Mouse (Mus musculus) heart, embryonic 10.5 days (tissue): ENCODE measurements around the gene Midn. TPM values are rescaled to one million over a fixed set of nuclear protein-coding genes. Genes with fewer than 3 reads are reported as not detected.
"Not testable (repeated sequence)": the region's sequence is repeated elsewhere in the genome, so short reads cannot be mapped to it uniquely, and the experiment has no call there.

Experiments
- DNase-seq: peaks from one replicate; pipeline ENCODE4 v3.0.0-alpha.2; 2017; ENCODE audit warnings: low spot score
- H3K27ac ChIP-seq: fragments of 300-500 bp; sonication (generic); 2 replicates; pipeline ENCODE4 v1.5.1; 2016; ENCODE audit warnings: mild to moderate bottlenecking
- H3K27me3 ChIP-seq: fragments of 300-500 bp; sonication (generic); 2 replicates; pipeline ENCODE4 v1.6.1; 2016; ENCODE audit warnings: mild to moderate bottlenecking; ENCODE audit not compliant: poor library complexity, insufficient read depth, severe bottlenecking
- H3K36me3 ChIP-seq: fragments of 300-500 bp; sonication (generic); 2 replicates; pipeline ENCODE4 v1.6.1; 2016; ENCODE audit warnings: mild to moderate bottlenecking, moderate library complexity
- H3K4me1 ChIP-seq: fragments of 300-500 bp; sonication (generic); 2 replicates; pipeline ENCODE4 v1.6.1; 2016; ENCODE audit warnings: mild to moderate bottlenecking
- H3K4me3 ChIP-seq: fragments of 300-500 bp; sonication (generic); 2 replicates; pipeline ENCODE4 v1.5.1; 2016; ENCODE audit warnings: mild to moderate bottlenecking, moderate library complexity
- H3K9me3 ChIP-seq: fragments of 300-500 bp; sonication (generic); 2 replicates; pipeline ENCODE4 v1.6.1; 2016; ENCODE audit warnings: mild to moderate bottlenecking, moderate library complexity
- WGBS: fragments of 180-500 bp; shearing (Covaris S2); methylation state at CpG from one replicate; pipeline ENCODE4 v1.1.7; 2016; 5-methylcytosine and 5-hydroxymethylcytosine counted together
- polyA plus RNA-seq: library from polyadenylated mRNA; unstranded; fragments of >200 nt; fragmentation: Nextera tagmentation; extraction: Ambion mirVana; gene quantifications from 2 replicates; pipeline ENCODE4 v1.2.1, GENCODE M21; 2016

Gene Midn
- polyA plus RNA-seq, 1 experiment from 2014 or later: 24.4 TPM

DNA sequence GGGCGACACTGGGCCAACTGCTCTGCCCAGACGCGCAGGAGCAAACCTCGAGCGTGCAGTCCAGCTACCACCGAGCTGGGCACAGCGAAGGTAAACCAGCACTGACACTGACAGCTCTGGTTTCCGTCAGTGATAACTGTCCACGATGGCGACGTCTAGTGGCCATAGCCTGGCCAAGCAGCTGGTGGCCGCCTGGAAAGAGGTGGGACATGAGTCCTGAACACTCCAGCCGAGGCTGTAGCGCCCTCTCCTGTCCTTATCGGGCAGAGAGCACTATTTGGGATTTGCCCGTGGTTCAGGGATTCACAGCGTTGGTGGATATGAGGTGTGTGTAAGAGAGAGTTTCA lies 16.9 kb downstream of the Midn start:
- H3K27me3 ChIP-seq: no peaks in the 10 kb centered on the region
- DNase-seq: peak; percentile 98
- peak overlapping the region; percentile 65 for H3K4me3 ChIP-seq
- under 1% methylated on average over 17 of the region's 17 CpGs for WGBS
- peak overlapping the region; percentile 100 for H3K27ac ChIP-seq
- H3K36me3 ChIP-seq: peaks cover 4% of the 10 kb centered on the region
- peaks cover 80% of the 10 kb centered on the region for H3K4me1 ChIP-seq
- H3K9me3 ChIP-seq: no peaks in the 10 kb centered on the region

DNA sequence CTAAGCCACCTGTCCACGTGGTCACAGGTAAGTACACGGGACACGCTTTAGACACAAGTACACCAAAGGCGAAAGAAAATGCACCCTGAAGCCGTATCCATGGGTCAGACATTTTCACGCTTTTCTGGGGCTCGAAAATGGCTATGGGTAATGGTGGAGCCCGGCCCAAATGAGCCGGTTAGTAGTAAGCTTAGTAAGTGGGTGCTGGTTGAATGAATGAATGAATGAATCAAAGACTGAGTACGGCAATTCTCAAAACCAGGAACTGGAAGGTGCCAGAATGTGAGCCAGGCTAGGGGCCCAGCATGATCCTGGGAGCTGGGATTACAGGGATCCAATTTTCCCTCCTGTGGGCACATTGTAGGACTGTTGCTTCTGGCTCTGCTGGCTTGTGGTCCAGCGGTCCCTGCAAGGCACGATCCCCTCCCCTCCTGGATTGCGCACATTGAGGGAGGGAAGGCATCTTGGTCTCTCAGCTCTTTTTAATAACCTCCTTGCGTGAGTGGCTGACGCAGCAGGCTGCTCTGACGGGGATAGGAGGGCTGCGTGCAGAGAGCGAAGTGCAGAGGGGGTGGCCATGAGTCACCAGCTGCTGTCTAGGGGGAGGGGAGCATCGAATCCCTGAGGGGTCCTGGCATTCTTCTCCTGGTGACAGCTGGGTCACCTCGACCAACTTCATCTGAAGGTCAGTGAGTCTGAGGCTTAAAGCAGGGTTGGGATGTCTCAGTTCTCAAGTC lies 17.5 kb downstream of the Midn start, which contains the start of gene Cirbp:
Cirbp (plus strand) TSS at position 594 of the 737 bp plus-strand sequence.
- no peaks in the 10 kb centered on the region for H3K27me3 ChIP-seq
- H3K9me3 ChIP-seq: no peaks in the 10 kb centered on the region
- H3K36me3 ChIP-seq: peaks cover 10% of the 10 kb centered on the region
- H3K4me1 ChIP-seq: peaks cover 79% of the 10 kb centered on the region
- DNase-seq: peak; percentile 93
- 10% methylated on average over 20 of the region's 20 CpGs for WGBS
- H3K27ac ChIP-seq: peak within 1 kb of the TSS; percentile 100
- H3K4me3 ChIP-seq: peak within 1 kb of the TSS; percentile 92

DNA sequence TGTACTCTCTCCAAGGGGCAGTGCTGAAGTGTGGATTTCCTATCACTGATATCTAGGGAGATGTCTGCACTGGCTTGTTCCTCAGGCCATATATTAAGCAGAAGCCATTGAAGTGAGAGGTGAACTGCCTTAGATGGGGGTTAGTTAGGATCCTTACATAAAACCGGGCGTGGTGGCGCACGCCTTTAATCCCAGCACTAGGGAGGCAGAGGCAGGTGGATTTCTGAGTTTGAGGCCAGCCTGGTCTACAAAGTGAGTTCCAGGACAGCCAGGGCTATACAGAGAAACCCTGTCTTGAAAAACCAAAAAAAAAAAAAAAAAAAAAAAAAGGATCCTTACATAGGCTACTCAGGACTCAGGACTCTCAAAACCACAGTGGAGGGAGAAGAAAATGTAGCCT lies 18.1 kb downstream of the Midn start:
- Histone ChIP-seq H3K4me3 (peak overlapping the region; percentile 65), H3K4me1 (peaks cover 74% of the 10 kb centered on the region), H3K27ac (peak overlapping the region; percentile 100), H3K36me3 (peaks cover 16% of the 10 kb centered on the region)
- not testable (repeated sequence) for DNase-seq, H3K9me3 ChIP-seq, H3K27me3 ChIP-seq
- WGBS: 77% methylated on average over 4 of the region's 4 CpGs

DNA sequence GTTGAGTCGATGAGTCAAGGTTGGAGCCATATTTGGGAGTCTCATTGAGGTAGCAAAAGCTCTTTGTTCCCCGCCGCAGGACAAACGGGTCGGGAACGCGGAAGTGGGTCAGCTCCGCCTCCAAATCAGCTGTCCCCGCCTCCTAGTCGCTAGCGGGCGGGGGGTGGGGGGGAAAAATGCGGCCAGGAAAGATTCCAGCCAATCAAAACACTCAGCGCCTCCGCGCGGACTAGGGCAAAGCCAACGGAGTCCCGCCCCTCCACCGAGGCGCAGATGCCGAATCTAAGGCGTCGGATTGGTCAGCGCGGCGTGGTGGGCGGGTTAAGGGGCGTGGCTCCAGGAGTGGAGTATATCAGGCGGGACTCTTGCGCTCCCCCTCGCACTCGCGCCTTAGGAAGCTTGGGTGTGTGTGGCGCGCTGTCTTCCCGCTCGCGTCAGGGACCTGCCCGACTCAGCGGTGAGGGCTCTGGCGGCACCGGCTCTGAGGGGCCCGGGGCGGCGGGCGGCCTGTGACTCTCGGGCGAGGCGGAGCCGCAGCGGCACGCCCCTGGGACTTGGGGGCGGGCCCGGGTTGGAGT lies 19.5 kb downstream of the Midn start:
- Histone ChIP-seq H3K4me3 (peak overlapping the region; percentile 92), H3K27me3 (no peaks in the 10 kb centered on the region), H3K27ac (peak overlapping the region; percentile 100), H3K9me3 (no peaks in the 10 kb centered on the region), H3K36me3 (peaks cover 29% of the 10 kb centered on the region), H3K4me1 (peaks cover 71% of the 10 kb centered on the region)
- peak; percentile 100 for DNase-seq
- under 1% methylated on average over 55 of the region's 55 CpGs for WGBS

DNA sequence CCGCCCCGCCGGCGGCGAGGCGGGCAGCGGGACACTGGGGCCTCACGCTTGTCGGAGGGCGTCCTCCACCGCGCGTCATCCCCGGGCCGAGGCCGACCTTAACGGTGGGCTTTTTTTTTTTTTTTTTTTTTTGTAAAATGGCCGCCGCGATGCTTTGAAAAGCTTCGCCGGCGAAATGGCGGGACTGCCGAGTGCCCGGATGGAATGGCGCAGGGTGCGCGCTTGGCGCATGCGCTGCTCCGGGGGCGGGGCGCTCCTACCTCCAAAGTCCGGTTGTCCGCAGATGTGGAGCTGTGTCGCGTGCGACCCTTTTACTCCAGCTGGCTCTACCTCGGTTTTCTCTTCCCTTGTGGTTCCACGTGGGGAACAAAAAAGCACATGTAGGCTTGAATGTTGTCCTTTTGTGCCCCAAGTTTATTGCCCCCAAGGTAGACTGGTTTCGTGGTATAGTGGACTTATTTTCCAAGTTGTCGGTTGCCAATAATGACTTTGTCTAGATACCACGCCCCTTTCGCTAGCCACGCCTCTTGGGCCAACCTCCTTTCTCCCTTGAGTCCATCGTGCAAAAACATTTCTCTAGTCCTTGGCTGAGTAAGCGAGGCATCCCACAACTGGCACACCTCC lies 20.1 kb downstream of the Midn start:
- DNase-seq: peak; percentile 96
- H3K27ac ChIP-seq: peak overlapping the region; percentile 100
- no peaks in the 10 kb centered on the region for H3K27me3 ChIP-seq
- H3K9me3 ChIP-seq: no peaks in the 10 kb centered on the region
- H3K4me3 ChIP-seq: peak overlapping the region; percentile 92
- whole genome bisulfite sequencing: under 1% methylated on average over 48 of the region's 48 CpGs
- peaks cover 29% of the 10 kb centered on the region for H3K36me3 ChIP-seq
- H3K4me1 ChIP-seq: peaks cover 70% of the 10 kb centered on the region

DNA sequence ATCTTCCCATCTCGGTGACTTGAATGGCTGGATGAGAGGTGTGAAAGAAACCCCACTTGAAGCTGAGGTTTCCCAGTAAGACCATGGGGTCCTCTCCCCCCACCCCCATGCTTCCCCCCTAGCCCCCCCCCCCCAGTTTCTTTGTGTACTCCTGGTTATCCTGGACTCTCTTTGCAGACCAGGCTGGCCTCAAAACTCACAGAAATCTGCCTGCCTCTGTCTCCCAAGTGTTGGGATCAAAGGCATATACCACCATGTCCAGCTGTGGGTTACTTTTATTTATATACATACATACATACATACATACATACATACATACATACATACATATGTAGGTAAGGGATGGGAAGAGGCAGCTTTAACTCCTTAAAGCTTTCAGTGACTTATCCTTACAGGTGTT lies 21.0 kb downstream of the Midn start:
- peaks cover 62% of the 10 kb centered on the region for H3K4me1 ChIP-seq
- no peak for DNase-seq
- peak overlapping the region; percentile 100; the same call in 1 of the 2 replicates for H3K27ac ChIP-seq
- H3K27me3 ChIP-seq: no peaks in the 10 kb centered on the region
- H3K9me3 ChIP-seq: no peaks in the 10 kb centered on the region
- peak overlapping the region; percentile 92 for H3K4me3 ChIP-seq
- 69% methylated on average over 1 of the region's 1 CpGs for WGBS
- peaks cover 29% of the 10 kb centered on the region for H3K36me3 ChIP-seq

DNA sequence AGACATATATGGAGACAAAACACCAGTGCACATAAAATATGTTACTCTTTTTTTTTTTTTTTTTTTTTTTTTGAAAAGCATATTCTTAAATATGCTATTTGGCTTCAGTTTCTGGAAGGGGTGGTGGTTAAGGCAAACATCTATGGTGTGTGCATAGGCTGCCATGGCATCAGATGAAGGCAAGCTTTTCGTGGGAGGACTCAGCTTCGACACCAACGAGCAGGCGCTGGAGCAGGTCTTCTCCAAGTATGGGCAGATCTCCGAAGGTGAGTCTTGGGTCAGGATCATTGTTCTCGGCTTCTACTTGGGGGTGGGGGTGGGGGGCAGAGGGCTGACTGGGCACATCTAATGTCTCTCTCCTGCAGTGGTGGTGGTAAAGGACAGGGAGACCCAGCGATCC lies 21.6 kb downstream of the Midn start:
- Histone ChIP-seq H3K27me3 (no peaks in the 10 kb centered on the region), H3K27ac (no peak overlapping the region), H3K4me1 (peaks cover 59% of the 10 kb centered on the region), H3K36me3 (peaks cover 29% of the 10 kb centered on the region), H3K4me3 (no peak overlapping the region), H3K9me3 (no peaks in the 10 kb centered on the region)
- DNase-seq: no peak
- 89% methylated on average over 7 of the region's 7 CpGs for WGBS

DNA sequence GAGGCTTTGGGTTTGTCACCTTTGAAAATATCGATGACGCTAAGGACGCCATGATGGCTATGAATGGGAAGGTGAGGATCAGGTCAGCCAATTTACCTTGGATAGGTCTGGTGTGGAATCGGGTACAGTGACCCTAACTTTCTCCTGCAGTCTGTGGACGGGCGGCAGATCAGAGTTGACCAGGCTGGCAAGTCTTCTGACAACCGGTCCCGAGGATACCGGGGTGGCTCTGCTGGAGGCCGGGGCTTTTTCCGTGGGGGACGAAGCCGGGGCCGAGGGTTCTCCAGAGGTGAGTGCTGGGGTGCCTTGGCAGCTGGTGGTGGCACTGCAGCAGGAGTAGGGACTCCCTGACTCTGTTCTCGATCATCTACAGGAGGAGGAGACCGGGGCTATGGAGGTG lies 22.0 kb downstream of the Midn start:
- H3K27me3 ChIP-seq: no peaks in the 10 kb centered on the region
- 95% methylated on average over 16 of the region's 16 CpGs for WGBS
- H3K4me3 ChIP-seq: 0 out of 2 replicates have a peak overlapping the region, but pooled peaks have one; percentile 12
- no peaks in the 10 kb centered on the region for H3K9me3 ChIP-seq
- DNase-seq: no peak
- H3K4me1 ChIP-seq: peaks cover 59% of the 10 kb centered on the region
- H3K36me3 ChIP-seq: peaks cover 32% of the 10 kb centered on the region
- H3K27ac ChIP-seq: no peak overlapping the region

DNA sequence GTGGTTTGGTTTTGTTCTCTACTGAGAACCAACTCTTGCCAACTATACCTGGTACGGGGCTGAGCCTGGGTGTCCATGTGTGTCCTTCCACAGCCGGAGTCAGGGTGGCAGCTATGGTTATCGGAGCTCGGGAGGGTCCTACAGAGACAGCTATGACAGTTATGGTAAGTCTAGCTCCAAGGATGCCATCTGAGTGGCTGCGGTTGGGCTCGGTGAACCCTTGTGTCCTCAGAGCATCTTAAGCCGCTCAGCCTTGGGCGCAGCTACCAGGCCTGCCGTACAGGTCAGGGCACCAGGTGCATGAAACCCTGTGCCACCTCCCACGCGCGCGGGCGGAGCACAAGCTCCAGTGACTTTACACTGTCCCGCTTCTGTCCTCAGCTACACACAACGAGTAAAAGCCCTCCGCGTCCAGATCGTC lies 22.5 kb downstream of the Midn start:
- Histone ChIP-seq H3K4me3 (0 out of 2 replicates have a peak overlapping the region, but pooled peaks have one; percentile 12), H3K4me1 (peaks cover 56% of the 10 kb centered on the region), H3K27me3 (no peaks in the 10 kb centered on the region), H3K27ac (no peak overlapping the region), H3K36me3 (peaks cover 32% of the 10 kb centered on the region), H3K9me3 (no peaks in the 10 kb centered on the region)
- DNase-seq: no peak
- 95% methylated on average over 19 of the region's 19 CpGs for WGBS

DNA sequence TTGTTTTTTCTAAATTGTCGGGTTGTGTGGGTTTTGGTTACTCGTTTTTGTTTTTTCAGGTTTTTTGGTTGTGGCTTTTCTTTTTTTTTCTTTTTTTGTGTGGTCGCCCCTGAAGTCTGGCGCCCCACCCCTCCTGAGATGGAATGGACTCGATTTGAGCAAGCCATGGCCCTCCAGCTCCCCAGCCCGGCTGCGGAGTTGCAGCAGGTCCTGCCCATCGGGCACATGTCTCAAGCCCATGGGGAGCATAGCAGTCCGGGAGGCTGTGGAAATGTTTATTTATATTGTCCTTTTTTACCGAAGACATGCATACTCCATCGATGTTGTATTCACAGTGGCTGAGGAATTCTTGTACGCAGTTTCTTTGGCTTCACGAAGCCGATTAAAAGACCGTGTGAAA lies 23.2 kb downstream of the Midn start:
- Histone ChIP-seq H3K4me1 (peaks cover 57% of the 10 kb centered on the region), H3K36me3 (peaks cover 32% of the 10 kb centered on the region), H3K27ac (no peak overlapping the region), H3K27me3 (no peaks in the 10 kb centered on the region), H3K4me3 (no peak overlapping the region), H3K9me3 (no peaks in the 10 kb centered on the region)
- DNase-seq: no peak
- 90% methylated on average over 15 of the region's 15 CpGs for WGBS

DNA sequence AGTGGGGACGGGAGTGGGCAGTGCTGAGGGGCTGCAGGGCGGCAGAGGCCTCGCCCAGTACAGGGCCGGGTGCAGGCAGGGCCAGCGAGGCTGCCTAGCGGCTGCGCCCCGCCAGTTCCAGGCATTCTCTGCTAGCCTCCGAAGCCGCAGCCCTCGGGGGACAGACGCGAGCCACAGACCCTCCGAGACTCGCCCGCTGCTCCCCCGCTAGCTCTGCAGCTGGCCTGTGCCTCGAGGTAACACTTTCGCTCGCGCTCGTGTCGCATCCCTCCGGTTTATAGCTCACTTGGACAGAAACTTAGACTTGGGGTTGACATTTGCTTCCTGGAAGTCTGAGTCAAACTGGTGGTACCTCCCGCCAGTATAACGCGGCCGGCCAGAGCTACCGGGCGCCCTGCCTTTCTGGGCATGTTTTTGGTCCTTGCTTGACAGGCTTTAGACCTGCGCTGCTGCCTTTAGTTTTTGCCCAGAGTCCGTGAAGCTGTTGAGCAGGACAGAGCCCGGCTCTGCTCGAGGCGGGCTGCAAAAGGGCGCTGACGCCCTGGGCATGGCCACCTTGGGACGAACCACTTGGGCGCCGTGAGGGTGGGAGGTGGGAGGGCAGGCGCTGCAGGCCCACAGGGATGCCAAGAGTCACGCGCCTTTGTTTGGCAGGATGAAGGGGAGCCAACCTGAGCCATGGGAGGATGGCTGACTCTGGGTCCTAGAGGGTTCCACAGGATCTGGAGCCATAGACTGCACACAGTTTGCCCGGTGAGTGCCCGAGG lies 23.9 kb downstream of the Midn start:
- no peaks in the 10 kb centered on the region for H3K27me3 ChIP-seq
- no peak for DNase-seq
- H3K27ac ChIP-seq: peak overlapping the region; percentile 87
- no peaks in the 10 kb centered on the region for H3K9me3 ChIP-seq
- peak overlapping the region; percentile 73 for H3K4me3 ChIP-seq
- 84% methylated on average over 45 of the region's 45 CpGs for WGBS
- H3K4me1 ChIP-seq: peaks cover 56% of the 10 kb centered on the region
- H3K36me3 ChIP-seq: peaks cover 32% of the 10 kb centered on the region

DNA sequence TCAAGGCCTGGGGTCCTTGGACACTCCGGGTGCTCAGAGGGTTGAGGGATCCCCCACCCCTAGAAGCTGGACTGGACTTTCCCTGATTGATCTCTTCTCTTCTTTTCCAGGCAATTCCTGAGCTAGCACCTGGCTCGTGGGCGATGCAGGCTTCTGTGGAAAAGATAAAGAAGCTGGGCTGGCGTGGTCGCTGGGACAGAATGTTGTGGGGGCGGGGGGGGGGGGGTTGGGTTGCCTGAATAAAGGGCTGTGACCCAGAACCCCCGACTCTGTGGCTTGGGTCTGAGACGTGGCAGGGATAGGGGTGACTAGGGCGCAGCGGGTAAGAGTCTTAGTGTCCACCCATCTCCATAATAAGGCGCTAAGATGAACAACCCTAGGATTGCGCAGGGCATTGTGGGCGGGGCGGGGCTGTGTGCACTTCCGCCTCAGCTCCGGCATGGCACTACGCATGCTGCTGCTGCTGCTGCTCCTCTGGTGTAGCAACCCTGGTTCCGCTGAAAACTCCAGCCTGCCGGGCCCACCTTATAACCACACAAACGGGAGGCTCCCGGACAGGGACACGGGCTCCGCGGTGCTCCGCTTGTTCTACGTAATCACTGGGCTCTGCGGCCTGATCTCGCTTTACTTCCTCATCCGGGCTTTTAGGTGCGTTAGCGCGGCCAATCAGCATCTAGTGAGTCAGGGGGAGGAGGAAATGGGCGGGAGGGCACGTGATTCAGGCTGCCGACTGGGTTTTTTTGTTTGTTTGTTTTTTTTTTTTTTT lies 24.6 kb downstream of the Midn start, which contains the start of gene 1600002K03Rik:
1600002K03Rik (plus strand) TSS at position 418 of the 766 bp plus-strand sequence.
- Histone ChIP-seq H3K4me3 (peak within 1 kb of the TSS; percentile 73), H3K27me3 (no peaks in the 10 kb centered on the region), H3K4me1 (peaks cover 58% of the 10 kb centered on the region), H3K36me3 (peaks cover 32% of the 10 kb centered on the region), H3K27ac (peak within 1 kb of the TSS; percentile 87), H3K9me3 (no peaks in the 10 kb centered on the region)
- peak; percentile 96 for DNase-seq
- WGBS: 5% methylated on average over 35 of the region's 35 CpGs
